Mouse (Mus musculus): ENCODE measurements around the gene Tle1.
A peak's percentile ranks its signal among the peaks of the same experiment; 100 is the strongest.

DNA sequence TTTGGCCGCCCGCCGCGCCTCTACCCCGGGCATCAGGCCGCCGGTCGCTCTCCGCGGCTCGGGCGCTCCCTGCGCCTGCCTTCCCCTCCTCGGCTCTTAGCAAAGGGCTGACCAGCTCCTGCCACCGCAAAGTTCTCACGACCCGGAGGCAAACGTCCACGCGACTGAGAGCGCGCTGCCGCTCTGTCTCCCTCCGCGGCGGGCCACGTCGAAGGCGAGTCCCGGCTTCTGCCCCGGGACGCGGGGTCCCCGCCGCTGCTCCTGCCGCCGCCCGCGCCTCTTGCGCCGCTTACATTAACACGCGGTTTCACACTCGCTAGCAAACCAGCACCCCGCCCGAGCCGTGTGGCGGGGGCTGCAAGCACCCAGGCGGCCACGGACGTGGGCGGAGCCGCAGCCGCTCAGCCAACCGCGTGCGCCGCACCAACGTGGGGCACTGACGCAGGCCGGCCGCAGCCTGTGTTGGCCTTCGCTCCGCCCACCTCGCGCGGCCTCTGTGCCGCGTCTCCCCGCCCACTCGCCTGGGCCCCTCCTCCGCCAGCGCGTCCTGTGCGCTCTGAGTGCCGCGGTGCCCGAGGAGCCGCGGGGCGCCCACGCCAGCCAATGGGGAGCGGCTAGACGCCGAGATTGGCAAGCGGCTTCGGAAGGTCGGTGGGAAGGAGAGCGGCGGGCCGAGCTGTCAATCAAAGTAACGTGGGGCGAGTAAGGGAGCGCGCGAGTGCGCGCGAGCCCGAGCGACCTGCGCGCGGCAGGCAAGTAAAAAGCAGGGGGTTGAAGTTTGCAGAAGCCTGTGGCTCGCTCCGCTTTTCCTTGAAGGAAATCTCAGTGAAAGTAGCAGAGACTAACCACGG lies at the start of gene Tle1:
- no peak for TF ChIP-seq CTCF (IDR thresholded peaks at IDR 0.05; ENCODE audit: extremely low read depth, insufficient read depth, insufficient read length, insufficient replicate concordance)
- TF ChIP-seq POLR2A (IDR thresholded peaks at IDR 0.05; ENCODE audit: low read depth, low read length) = peak; percentile 23; the same call in 1 of the 2 replicates

Data from spleen, adult 2 months (tissue).